Comparison of ENCODE assay signal across 10 mouse cellular contexts in genomic region chr7:96357550-96357949, GRCm38 (mm10).
A peak's percentile ranks its signal among the peaks of the same experiment; 100 is the strongest.
DNase-seq lines count a peak whose midpoint lies in the region; ATAC-seq and TF ChIP-seq lines count a peak whose summit lies in the region.
"Had no signal": no experiment of that assay in that cellular context is flagged by ENCODE, and none has a peak within 500 bp of the region (broad histone marks: within the 10 kb centered on the region; RNA-seq: fewer than 3 reads in every experiment).

No protein-coding gene starts in this region.

- no peaks in the 10 kb centered on the region for H3K4me1 ChIP-seq in lung, postnatal 0 days (ENCODE audit: insufficient read depth, low read depth, low read length)
- H3K4me1 ChIP-seq in midbrain, embryonic 15.5 days = peaks cover 13% of the 10 kb centered on the region; the same call in 1 of the 2 replicates

- no peak overlapping the region for H3K27ac ChIP-seq in lung, postnatal 0 days (ENCODE audit: low read length)
- 0 out of 2 replicates have a peak overlapping the region, but pooled peaks have one; percentile 25 for H3K27ac ChIP-seq in midbrain, embryonic 15.5 days
- H3K27ac ChIP-seq: liver, embryonic 14.5 days; midbrain, embryonic 12.5 days had no signal

- TF ChIP-seq CTCF in lung, postnatal 0 days (IDR thresholded peaks at IDR 0.05) = no peak

- H3K9ac ChIP-seq in lung, postnatal 0 days (replicated peaks; ENCODE audit: low read depth) = no peak overlapping the region
- H3K9ac ChIP-seq in midbrain, embryonic 15.5 days = no peak overlapping the region
- H3K9ac ChIP-seq: liver, embryonic 14.5 days; midbrain, embryonic 12.5 days had no signal

- no peaks in the 10 kb centered on the region for H3K9me3 ChIP-seq in lung, postnatal 0 days (ENCODE audit: low read length)
- H3K9me3 ChIP-seq in midbrain, embryonic 15.5 days = no peaks in the 10 kb centered on the region
- H3K9me3 ChIP-seq: midbrain, embryonic 12.5 days had no signal

- no peak overlapping the region for H3K4me3 ChIP-seq in lung, postnatal 0 days (ENCODE audit: low read depth, low read length)
- H3K4me3 ChIP-seq in midbrain, embryonic 15.5 days = no peak overlapping the region
- H3K4me3 ChIP-seq: midbrain, embryonic 12.5 days had no signal

- H3K27me3 ChIP-seq in lung, postnatal 0 days (replicated peaks; ENCODE audit: insufficient read depth, low read length) = no peaks in the 10 kb centered on the region
- H3K27me3 ChIP-seq in midbrain, embryonic 15.5 days (replicated peaks) = no peaks in the 10 kb centered on the region
- H3K27me3 ChIP-seq: midbrain, embryonic 12.5 days had no signal

- DNase-seq in lung, postnatal 36 days = peak; percentile 2
- no peak for DNase-seq in lung, postnatal 0 days (ENCODE audit: low spot score)
- DNase-seq in cerebellum, postnatal 25 days = peak; percentile 52 to 59
- DNase-seq in heart, adult 8-10 months (ENCODE audit: low spot score) = peak; percentile 22
- no peak for DNase-seq in urinary bladder, adult 18-20 months (ENCODE audit: low spot score in 2 of 2)
- no peak for DNase-seq in frontal cortex, postnatal 36 days (ENCODE audit: low spot score in 2 of 2)

- H3K4me2 ChIP-seq in lung, postnatal 0 days (replicated peaks; ENCODE audit: low read depth, low read length) = no peak overlapping the region
- no peak overlapping the region for H3K4me2 ChIP-seq in midbrain, embryonic 15.5 days
- H3K4me2 ChIP-seq: midbrain, embryonic 12.5 days had no signal

- 14% methylated on average over 6 of the region's 6 CpGs for WGBS in lung, postnatal 0 days
- 49% methylated on average over 6 of the region's 6 CpGs for WGBS in midbrain, embryonic 15.5 days

- no peak for ATAC-seq in lung, postnatal 0 days
- ATAC-seq in midbrain, embryonic 15.5 days (replicated peaks) = no peak; the same call in 1 of the 2 replicates
- ATAC-seq: intestine, postnatal 0 days had no signal

- no peak for TF ChIP-seq EP300 in lung, postnatal 0 days (IDR thresholded peaks at IDR 0.05)

- no peaks in the 10 kb centered on the region for H3K36me3 ChIP-seq in lung, postnatal 0 days (ENCODE audit: insufficient read depth, low read length)
- H3K36me3 ChIP-seq in midbrain, embryonic 15.5 days (replicated peaks) = no peaks in the 10 kb centered on the region
- H3K36me3 ChIP-seq: midbrain, embryonic 12.5 days had no signal

Comparison
In these comparisons a context has a peak if more than half of its experiments do, and no peak if none do; other contexts are left out.
1. DNase-seq: peak in lung, postnatal 36 days (single experiment), cerebellum, postnatal 25 days (2 of 2) and heart, adult 8-10 months (single experiment); none in lung, postnatal 0 days (single experiment), urinary bladder, adult 18-20 months (0 of 2) and frontal cortex, postnatal 36 days (0 of 2).